Mouse (Mus musculus) brain, embryonic 14.5 days (tissue): ENCODE measurements around the gene Capsl.

Experiments used
- CTCF ChIP-seq: fragments of 200-500 bp; IDR thresholded peaks from 2 replicates; pipeline ENCODE4 v1.5.1; 2012; ENCODE audit warnings: inconsistent platforms, mild to moderate bottlenecking, moderate library complexity, borderline replicate concordance; ENCODE audit not compliant: insufficient read depth, insufficient read length; ENCODE audit errors: extremely low read depth
- POLR2A ChIP-seq: fragments of 200-500 bp; IDR thresholded peaks from 2 replicates; pipeline ENCODE4 v1.6.1; 2012; ENCODE audit warnings: mild to moderate bottlenecking, inconsistent platforms, borderline replicate concordance; ENCODE audit not compliant: poor library complexity, insufficient read depth, insufficient read length, severe bottlenecking; ENCODE audit errors: extremely low read depth

DNA sequence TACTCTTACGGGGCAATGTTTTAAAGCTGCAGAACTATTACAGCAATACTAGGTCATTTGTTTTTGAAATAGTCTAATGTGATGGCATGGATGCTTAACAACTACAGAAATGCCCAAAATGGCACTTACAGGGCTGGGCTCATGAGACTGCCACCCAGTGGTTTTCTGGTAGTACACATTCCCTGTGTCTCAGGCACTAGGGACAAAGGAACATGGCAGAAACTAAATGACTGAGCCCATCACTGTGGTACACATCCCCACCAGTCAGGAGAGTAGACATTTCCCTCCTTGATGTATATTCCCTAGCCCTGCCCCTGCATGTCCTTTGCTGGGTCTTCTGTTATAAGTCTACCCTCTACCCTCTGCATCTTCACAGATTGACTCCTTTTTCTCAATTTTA lies 16.2 kb downstream of the Capsl start:
- TF ChIP-seq CTCF, result peak; percentile 14; the same call in 1 of the 2 replicates
- no peak for TF ChIP-seq POLR2A
